Mouse (Mus musculus) limb, embryonic 14.5 days (tissue): ENCODE data around the gene Tnfaip1. TPM values are rescaled to one million over a fixed set of nuclear protein-coding genes. Genes with fewer than 3 reads are reported as not detected.
A peak's percentile ranks its signal among the peaks of the same experiment; 100 is the strongest.
"Not testable (repeated sequence)": the region's sequence is repeated elsewhere in the genome, so short reads cannot be mapped to it uniquely, and the experiment has no call there.

Experiments used
- ATAC-seq: fragments of 200-750 bp; cut with Nextera tagmentation; 2 replicates; pipeline ENCODE4 v1.8.0; 2017; ENCODE audit warnings: low read depth, moderate number of reproducible peaks, moderate TSS enrichment; ENCODE audit not compliant: low FRiP score
- DNase-seq: peaks from one replicate; pipeline ENCODE4 v3.0.0-alpha.2; 2015; ENCODE audit warnings: low spot score
- H3K27ac ChIP-seq: fragments of 300-500 bp; sonication (generic); replicated peaks from 2 replicates; pipeline ENCODE4 v1.5.1; 2014; ENCODE audit warnings: low read depth, mild to moderate bottlenecking, low read length, moderate library complexity, mixed read lengths
- H3K27me3 ChIP-seq: fragments of 300-500 bp; sonication (generic); 2 replicates; pipeline ENCODE4 v1.6.1; 2014; ENCODE audit warnings: low read length, mixed read lengths; ENCODE audit not compliant: control insufficient read depth, insufficient read depth
- H3K36me3 ChIP-seq: fragments of 300-500 bp; sonication (generic); 2 replicates; pipeline ENCODE4 v1.6.1; 2014; ENCODE audit warnings: mild to moderate bottlenecking, low read length, moderate library complexity, mixed read lengths; ENCODE audit not compliant: control insufficient read depth, insufficient read depth
- H3K4me1 ChIP-seq: fragments of 300-500 bp; sonication (generic); 2 replicates; pipeline ENCODE4 v1.6.1; 2014; ENCODE audit warnings: antibody characterized with exemption, low read length, mixed read lengths; ENCODE audit not compliant: control insufficient read depth, insufficient read depth
- H3K4me2 ChIP-seq: fragments of 300-500 bp; sonication (generic); replicated peaks from 2 replicates; pipeline ENCODE4 v1.6.1; 2014; ENCODE audit warnings: low read depth, mild to moderate bottlenecking, low read length, moderate library complexity; ENCODE audit not compliant: severe bottlenecking
- H3K4me3 ChIP-seq: fragments of 300-500 bp; sonication (generic); replicated peaks from 2 replicates; pipeline ENCODE4 v1.5.1; 2014; ENCODE audit warnings: low read length
- H3K9ac ChIP-seq: fragments of 300-500 bp; sonication (generic); 2 replicates; pipeline ENCODE4 v1.6.1; 2014; ENCODE audit warnings: mild to moderate bottlenecking, low read depth, low read length, moderate library complexity; ENCODE audit not compliant: severe bottlenecking
- H3K9me3 ChIP-seq: fragments of 300-500 bp; sonication (generic); 2 replicates; pipeline ENCODE4 v1.6.1; 2016; ENCODE audit warnings: low read length; ENCODE audit not compliant: control insufficient read depth
- POLR2A ChIP-seq: fragments of 200-500 bp; IDR thresholded peaks from 2 replicates; pipeline ENCODE4 v1.8.0; 2012; ENCODE audit warnings: inconsistent platforms, mild to moderate bottlenecking, moderate library complexity, borderline replicate concordance; ENCODE audit not compliant: insufficient read depth, insufficient read length; ENCODE audit errors: extremely low read depth
- WGBS: fragments of 180-500 bp; shearing (Covaris S2); extraction: QIAGEN DNeasy Blood & Tissue Kit; methylation state at CpG from one replicate; pipeline ENCODE4 v1.1.7; 2014; 5-methylcytosine and 5-hydroxymethylcytosine counted together
- polyA plus RNA-seq, 2 experiments: library from polyadenylated mRNA; depleted of rRNA in 1 of 2; stranded (reverse) in 1 of 2; unstranded in 1 of 2; fragments of >200 nt; fragmentation: Nextera tagmentation in 1 of 2; extraction: Ambion mirVana in 1 of 2; gene quantifications; 2 replicates each; pipeline versions ENCODE4 v1.2.1 to v1.2.3; 2012 to 2014

Tnfaip1 gene
- polyA plus RNA-seq, 2 experiments = 55.7 to 83.4 TPM

DNA sequence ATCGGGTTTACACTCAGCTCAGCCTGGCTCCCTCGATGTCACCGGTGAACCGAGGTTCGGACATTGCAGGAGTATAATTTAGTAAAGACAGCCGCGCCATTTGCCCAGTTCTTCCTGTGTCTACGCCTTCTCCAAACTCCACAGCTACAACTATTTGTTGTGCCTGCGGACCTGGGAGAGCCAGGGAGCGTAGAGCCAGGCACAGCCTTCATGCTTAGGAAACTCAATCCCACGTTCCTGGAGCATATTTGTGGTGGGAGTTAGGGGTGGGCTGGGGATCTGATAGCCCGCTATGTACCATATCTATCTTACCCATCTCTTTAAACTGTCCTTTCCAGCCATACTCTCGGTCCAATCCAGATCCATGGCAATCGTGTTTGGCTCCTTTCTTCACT lies 555 bp upstream of the Tnfaip1 start:
- no peak for DNase-seq
- Histone ChIP-seq H3K27ac (peak overlapping the region; percentile 86), H3K9me3 (no peaks in the 10 kb centered on the region), H3K27me3 (no peaks in the 10 kb centered on the region), H3K4me3 (peak overlapping the region; percentile 81), H3K9ac (peak overlapping the region; percentile 87), H3K4me1 (peaks cover 18% of the 10 kb centered on the region), H3K36me3 (peaks cover 32% of the 10 kb centered on the region), H3K4me2 (peak overlapping the region; percentile 74)
- ATAC-seq = no peak
- no peak for TF ChIP-seq POLR2A
- 1% methylated on average over 14 of the region's 14 CpGs for WGBS

DNA sequence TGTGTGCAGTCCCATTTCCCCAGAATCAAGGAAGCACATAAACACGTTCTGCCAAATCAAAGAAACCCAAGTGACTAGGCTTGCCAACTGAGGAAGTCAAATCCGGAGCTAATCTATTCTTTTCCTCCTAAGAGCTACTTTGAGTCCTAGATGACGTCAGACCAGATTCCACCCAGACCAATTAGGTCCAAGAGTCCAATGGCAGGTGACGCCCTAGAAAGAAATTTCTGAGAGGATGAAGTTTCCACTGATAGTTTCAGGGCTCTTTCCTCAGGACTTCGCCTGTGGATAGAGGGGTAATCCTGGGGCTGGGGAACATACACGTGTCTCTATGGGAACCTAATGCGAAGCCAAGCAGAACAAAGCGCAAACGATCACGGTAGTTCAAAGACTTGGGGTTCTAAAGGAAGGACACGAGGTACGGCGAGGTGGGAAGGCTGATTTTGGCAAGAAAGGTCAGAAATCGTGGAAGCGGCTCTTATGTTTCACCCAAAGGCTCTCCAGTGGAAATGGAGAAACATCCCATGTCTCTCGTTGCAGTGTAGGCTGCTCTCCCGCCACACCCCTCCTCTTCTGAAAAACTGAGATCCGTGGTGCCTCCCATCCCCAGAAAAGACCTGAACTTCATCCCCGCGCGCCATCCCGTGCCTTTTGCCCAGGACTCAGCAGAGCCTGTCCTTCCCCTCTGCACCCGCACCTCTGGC lies 604 bp downstream of the Tnfaip1 start:
- WGBS = under 1% methylated on average over 23 of the region's 23 CpGs
- ATAC-seq = peak; percentile 51; the same call in 1 of the 2 replicates
- TF ChIP-seq POLR2A = no peak

DNA sequence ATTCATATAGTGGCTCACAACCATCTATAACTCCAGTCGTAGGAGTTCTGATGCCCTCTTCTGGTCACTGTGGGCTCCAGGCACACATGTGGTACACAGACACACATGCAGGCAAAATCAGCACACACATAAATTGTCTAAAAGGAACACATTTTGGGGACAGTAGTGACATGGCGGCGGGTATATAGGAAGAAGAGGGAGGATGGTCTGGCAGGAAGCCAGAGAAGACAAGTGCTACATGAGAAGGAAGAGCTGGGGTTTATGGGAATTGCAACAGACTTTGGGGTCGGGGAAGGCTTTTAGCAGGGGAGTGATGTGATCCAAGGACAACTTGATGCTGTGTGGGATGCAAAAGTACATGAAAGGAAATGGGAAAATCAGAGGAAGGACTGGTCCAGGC lies 1.6 kb downstream of the Tnfaip1 start:
- H3K36me3 ChIP-seq = peaks cover 31% of the 10 kb centered on the region
- H3K9ac ChIP-seq = no peak overlapping the region
- peak overlapping the region; percentile 65 for H3K4me2 ChIP-seq
- ATAC-seq = no peak
- no peaks in the 10 kb centered on the region for H3K27me3 ChIP-seq
- 90% methylated on average over 4 of the region's 4 CpGs for WGBS
- peak overlapping the region; percentile 81 for H3K4me3 ChIP-seq
- no peak overlapping the region for H3K27ac ChIP-seq
- no peaks in the 10 kb centered on the region for H3K9me3 ChIP-seq
- DNase-seq = no peak
- TF ChIP-seq POLR2A = no peak
- H3K4me1 ChIP-seq = peaks cover 18% of the 10 kb centered on the region

More for the DNA sequence above, 604 bp downstream of the Tnfaip1 start:
- DNase-seq = peak; percentile 74
- Histone ChIP-seq H3K27ac (peak overlapping the region; percentile 92), H3K9ac (peak overlapping the region; percentile 87), H3K36me3 (peaks cover 33% of the 10 kb centered on the region), H3K4me1 (peaks cover 18% of the 10 kb centered on the region), H3K27me3 (no peaks in the 10 kb centered on the region), H3K4me3 (peak overlapping the region; percentile 81), H3K4me2 (peak overlapping the region; percentile 65), H3K9me3 (no peaks in the 10 kb centered on the region)

DNA sequence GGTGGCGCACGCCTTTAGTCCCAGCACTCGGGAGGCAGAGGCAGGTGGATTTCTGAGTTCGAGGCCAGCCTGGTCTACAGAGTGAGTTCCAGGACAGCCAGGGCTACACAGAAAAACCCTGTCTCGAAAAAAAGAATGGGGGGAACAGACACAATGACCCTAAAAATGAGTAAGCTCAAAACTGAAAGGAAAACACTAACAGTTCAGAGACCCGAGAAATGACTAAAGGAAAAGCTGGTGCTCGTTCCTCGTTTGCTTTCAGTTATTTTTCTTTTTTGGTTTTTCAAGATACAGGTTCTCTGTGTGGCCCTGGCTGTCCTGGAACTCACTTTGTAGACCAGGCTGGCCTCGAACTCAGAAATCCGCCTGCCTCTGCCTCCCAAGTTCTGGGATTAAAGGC lies 4.6 kb downstream of the Tnfaip1 start:
- 94% methylated on average over 10 of the region's 10 CpGs for WGBS
- H3K27me3 ChIP-seq, H3K4me3 ChIP-seq, ATAC-seq, H3K9me3 ChIP-seq, H3K9ac ChIP-seq, DNase-seq, H3K4me1 ChIP-seq, H3K4me2 ChIP-seq, H3K27ac ChIP-seq: not testable (repeated sequence)
- peaks cover 45% of the 10 kb centered on the region for H3K36me3 ChIP-seq

DNA sequence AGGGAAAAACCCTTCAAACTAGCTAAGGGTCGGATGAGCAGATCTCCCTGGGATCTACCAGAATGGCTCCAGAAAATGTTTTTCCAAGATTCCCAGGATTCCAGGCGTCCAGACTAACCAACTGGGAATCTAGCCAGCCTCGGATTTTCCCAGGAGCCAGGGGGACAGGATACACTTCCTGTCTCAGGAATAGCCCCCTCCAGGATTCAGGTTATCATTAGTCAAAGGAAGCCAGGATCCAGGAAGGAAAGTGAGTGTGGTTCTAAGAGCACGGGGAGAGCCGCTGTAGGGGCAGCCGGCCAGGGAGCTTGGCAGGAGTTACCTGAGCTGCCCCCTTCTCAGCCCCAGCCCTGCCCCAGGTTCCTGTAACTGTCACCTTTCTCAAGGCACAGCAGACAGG lies 5.1 kb downstream of the Tnfaip1 start:
- WGBS = 74% methylated on average over 6 of the region's 6 CpGs
- Histone ChIP-seq H3K36me3 (peaks cover 50% of the 10 kb centered on the region), H3K27ac (no peak overlapping the region), H3K4me1 (peaks cover 7% of the 10 kb centered on the region), H3K27me3 (no peaks in the 10 kb centered on the region), H3K9ac (no peak overlapping the region), H3K4me2 (no peak overlapping the region), H3K9me3 (no peaks in the 10 kb centered on the region), H3K4me3 (no peak overlapping the region)
- DNase-seq = no peak
- TF ChIP-seq POLR2A = no peak
- no peak for ATAC-seq
